Mouse (Mus musculus): Measurements from ENCODE around the gene Usp32. TPM values are rescaled to one million over a fixed set of nuclear protein-coding genes. Genes with fewer than 3 reads are reported as not detected.
"Not testable (repeated sequence)": the region's sequence is repeated elsewhere in the genome, so short reads cannot be mapped to it uniquely, and the experiment has no call there.

The Usp32 gene
- polyA plus RNA-seq, 1 experiment = 5.4 TPM

DNA sequence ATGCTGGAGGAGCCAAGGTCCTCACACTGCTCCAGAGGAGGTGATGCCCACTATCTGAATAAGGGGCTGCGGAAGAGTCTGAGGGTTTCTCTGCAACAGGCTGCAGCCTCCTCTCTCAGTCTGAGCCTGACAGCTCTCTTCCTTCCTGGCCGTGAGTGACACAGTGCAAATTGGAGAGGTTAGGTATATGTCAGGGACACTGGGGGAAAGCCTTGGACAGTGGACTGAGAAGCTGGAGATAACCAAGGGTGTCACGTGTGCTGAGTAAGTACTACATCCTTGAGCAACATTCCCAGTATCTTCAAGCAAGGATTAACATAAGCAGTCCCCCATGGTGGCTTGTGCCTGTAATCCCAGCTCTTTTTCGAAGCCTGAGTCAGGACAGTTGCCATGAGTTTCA lies 38.5 kb upstream of the Usp32 start:
- Histone ChIP-seq H3K36me3 (ENCODE audit: control insufficient read depth, insufficient read depth, low read length) (no peaks in the 10 kb centered on the region), H3K4me3 (ENCODE audit: extremely low read depth, insufficient read depth, insufficient read length) (no peak overlapping the region), H3K27me3 (ENCODE audit: control insufficient read depth, insufficient read depth, low read length) (no peaks in the 10 kb centered on the region), H3K4me1 (ENCODE audit: control insufficient read depth, insufficient read depth, insufficient read length) (no peaks in the 10 kb centered on the region), H3K27ac (ENCODE audit: insufficient read depth, low read length) (no peak overlapping the region)
- WGBS = 80% methylated on average over 4 of the region's 4 CpGs
- TF ChIP-seq CTCF (IDR thresholded peaks at IDR 0.05; ENCODE audit: extremely low read depth, insufficient read depth, insufficient read length, insufficient replicate concordance) (no peak), POLR2A (IDR thresholded peaks at IDR 0.05; ENCODE audit: low read depth, low read length) (no peak)
- DNase-seq (ENCODE audit: low read depth in 1 of 2, low spot score in 2 of 2) = no peak

DNA sequence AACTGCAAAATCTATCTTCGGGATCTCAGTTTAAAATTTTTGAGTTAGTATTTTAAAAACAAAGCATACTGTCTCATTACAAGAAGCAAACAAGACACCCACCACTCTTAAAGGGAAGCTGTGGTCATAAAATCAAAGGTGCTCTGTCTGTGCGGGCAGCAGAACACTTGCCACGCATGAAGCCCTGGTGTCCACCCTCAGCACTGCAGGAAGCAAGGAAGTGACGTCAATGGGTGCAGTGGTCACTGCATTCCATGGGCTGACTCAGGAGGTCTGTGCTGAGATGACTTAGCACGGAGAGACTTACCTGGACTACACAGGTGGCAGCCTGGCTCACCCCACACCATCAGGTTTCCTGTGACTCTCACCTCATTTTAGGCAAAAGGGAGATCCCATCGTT lies 37.8 kb upstream of the Usp32 start:
- 77% methylated on average over 6 of the region's 6 CpGs for WGBS
- H3K27me3 ChIP-seq (ENCODE audit: control insufficient read depth, insufficient read depth, low read length) = no peaks in the 10 kb centered on the region

DNA sequence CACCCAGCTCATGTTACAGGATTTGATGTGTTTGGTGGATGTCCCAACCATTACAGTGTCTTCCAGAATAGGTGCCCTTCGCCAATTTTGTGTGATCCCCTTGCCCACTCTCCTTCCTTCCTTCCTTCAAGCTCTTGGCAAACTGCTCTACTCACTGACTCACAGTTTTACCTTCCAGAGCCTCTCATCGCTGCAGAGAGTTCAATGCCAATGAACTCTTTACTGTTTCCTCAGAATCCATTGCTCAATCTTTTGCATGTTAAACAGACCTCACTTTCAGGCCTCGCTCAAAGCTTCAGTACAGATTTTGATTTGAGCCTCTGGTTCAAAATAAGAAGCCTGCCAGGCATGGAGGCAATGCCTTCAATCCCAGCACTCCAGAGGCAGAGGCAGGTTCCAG lies 36.0 kb upstream of the Usp32 start:
- H3K36me3 ChIP-seq (ENCODE audit: control insufficient read depth, insufficient read depth, low read length) = no peaks in the 10 kb centered on the region
- TF ChIP-seq POLR2A (IDR thresholded peaks at IDR 0.05; ENCODE audit: low read depth, low read length) (no peak), CTCF (IDR thresholded peaks at IDR 0.05; ENCODE audit: extremely low read depth, insufficient read depth, insufficient read length, insufficient replicate concordance) (no peak)
- no peaks in the 10 kb centered on the region for H3K4me1 ChIP-seq (ENCODE audit: control insufficient read depth, insufficient read depth, insufficient read length)
- WGBS = 77% methylated on average over 3 of the region's 3 CpGs
- no peak overlapping the region for H3K4me3 ChIP-seq (ENCODE audit: extremely low read depth, insufficient read depth, insufficient read length)
- H3K27me3 ChIP-seq (ENCODE audit: control insufficient read depth, insufficient read depth, low read length) = no peaks in the 10 kb centered on the region
- H3K27ac ChIP-seq (ENCODE audit: insufficient read depth, low read length) = no peak overlapping the region
- DNase-seq (ENCODE audit: low read depth in 1 of 2, low spot score in 2 of 2) = no peak

More for the DNA sequence above, 37.8 kb upstream of the Usp32 start:
- H3K4me3 ChIP-seq (ENCODE audit: extremely low read depth, insufficient read depth, insufficient read length) = no peak overlapping the region
- no peak overlapping the region for H3K27ac ChIP-seq (ENCODE audit: insufficient read depth, low read length)
- no peaks in the 10 kb centered on the region for H3K4me1 ChIP-seq (ENCODE audit: control insufficient read depth, insufficient read depth, insufficient read length)
- no peak for DNase-seq (ENCODE audit: low read depth in 1 of 2, low spot score in 2 of 2)
- TF ChIP-seq POLR2A (IDR thresholded peaks at IDR 0.05; ENCODE audit: low read depth, low read length) (no peak), CTCF (IDR thresholded peaks at IDR 0.05; ENCODE audit: extremely low read depth, insufficient read depth, insufficient read length, insufficient replicate concordance) (no peak)
- H3K36me3 ChIP-seq (ENCODE audit: control insufficient read depth, insufficient read depth, low read length) = no peaks in the 10 kb centered on the region

DNA sequence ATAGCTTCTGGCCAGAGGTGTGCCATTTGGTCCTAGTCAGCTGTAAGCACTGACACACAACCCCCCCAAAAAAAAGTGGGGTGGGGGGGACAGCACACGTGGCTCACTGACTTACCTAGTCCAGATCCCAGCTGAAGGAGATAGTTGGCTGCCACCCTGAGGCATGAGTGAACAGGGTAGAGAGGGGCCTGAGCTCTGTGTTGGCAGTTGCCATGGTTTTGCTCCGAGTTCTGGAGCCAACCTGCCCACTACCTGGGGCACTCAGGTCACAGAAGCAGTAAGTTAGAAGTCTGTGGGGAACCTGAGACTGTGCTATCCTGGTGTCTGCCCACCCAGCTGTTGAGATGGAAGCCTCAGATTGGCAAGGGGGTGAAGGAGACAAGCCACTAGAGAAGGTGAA lies 30.9 kb upstream of the Usp32 start:
- no peak for DNase-seq (ENCODE audit: low read depth in 1 of 2, low spot score in 2 of 2)
- WGBS = 65% methylated on average over 2 of the region's 2 CpGs
- Histone ChIP-seq H3K4me3 (ENCODE audit: extremely low read depth, insufficient read depth, insufficient read length) (no peak overlapping the region), H3K27me3 (ENCODE audit: control insufficient read depth, insufficient read depth, low read length) (no peaks in the 10 kb centered on the region), H3K36me3 (ENCODE audit: control insufficient read depth, insufficient read depth, low read length) (no peaks in the 10 kb centered on the region), H3K27ac (ENCODE audit: insufficient read depth, low read length) (no peak overlapping the region), H3K4me1 (ENCODE audit: control insufficient read depth, insufficient read depth, insufficient read length) (no peaks in the 10 kb centered on the region; the same call in 1 of the 2 replicates)
- TF ChIP-seq POLR2A (IDR thresholded peaks at IDR 0.05; ENCODE audit: low read depth, low read length) (no peak), CTCF (IDR thresholded peaks at IDR 0.05; ENCODE audit: extremely low read depth, insufficient read depth, insufficient read length, insufficient replicate concordance) (no peak)

DNA sequence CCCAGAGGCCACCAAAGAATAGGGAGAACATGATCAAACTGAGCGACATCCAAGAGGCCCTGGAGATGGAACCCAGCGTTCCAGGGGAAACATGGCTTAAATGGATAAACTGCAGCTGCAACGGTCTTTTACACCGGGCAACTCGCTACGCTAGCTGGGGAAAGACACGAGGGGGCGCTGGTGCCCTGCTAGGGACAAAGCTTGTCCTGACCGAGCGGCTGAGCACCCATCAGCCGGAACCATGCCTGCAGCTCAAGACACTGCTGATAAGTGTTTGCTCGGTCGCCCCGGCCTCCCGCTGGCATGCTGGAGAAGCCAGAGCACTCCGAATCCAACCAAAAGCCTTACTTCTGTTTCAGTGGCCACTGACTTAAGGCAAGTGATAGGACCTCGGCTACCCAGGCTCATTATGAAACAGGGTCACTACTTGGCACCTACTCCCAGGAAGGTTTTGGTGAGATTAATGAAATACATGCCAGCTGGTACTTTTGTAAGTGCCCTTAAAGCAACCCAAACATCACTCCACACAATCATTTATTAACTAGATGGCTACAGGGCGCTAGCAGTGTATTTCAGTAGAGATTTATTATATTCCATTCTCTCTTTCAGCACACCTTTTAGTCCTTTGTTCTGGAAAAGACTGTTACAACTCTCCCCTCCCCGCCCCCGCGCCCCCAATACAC lies 30.2 kb upstream of the Usp32 start, which contains the start of gene 1700125H20Rik:
Gene 1700125H20Rik (plus strand): TSS at position 347 of the 683 bp plus-strand sequence.
- no peaks in the 10 kb centered on the region for H3K27me3 ChIP-seq (ENCODE audit: control insufficient read depth, insufficient read depth, low read length)
- WGBS = 20% methylated on average over 21 of the region's 21 CpGs
- H3K4me3 ChIP-seq (ENCODE audit: extremely low read depth, insufficient read depth, insufficient read length) = peak within 1 kb of the TSS; percentile 35
- TF ChIP-seq POLR2A (IDR thresholded peaks at IDR 0.05; ENCODE audit: low read depth, low read length) (no peak), CTCF (IDR thresholded peaks at IDR 0.05; ENCODE audit: extremely low read depth, insufficient read depth, insufficient read length, insufficient replicate concordance) (peak; percentile 83)
- DNase-seq (ENCODE audit: low read depth in 1 of 2, low spot score in 2 of 2) = peak; percentile 47 to 84
- no peaks in the 10 kb centered on the region; the same call in 1 of the 2 replicates for H3K4me1 ChIP-seq (ENCODE audit: control insufficient read depth, insufficient read depth, insufficient read length)
- no peak within 1 kb of the TSS for H3K27ac ChIP-seq (ENCODE audit: insufficient read depth, low read length)
- H3K36me3 ChIP-seq (ENCODE audit: control insufficient read depth, insufficient read depth, low read length) = no peaks in the 10 kb centered on the region

DNA sequence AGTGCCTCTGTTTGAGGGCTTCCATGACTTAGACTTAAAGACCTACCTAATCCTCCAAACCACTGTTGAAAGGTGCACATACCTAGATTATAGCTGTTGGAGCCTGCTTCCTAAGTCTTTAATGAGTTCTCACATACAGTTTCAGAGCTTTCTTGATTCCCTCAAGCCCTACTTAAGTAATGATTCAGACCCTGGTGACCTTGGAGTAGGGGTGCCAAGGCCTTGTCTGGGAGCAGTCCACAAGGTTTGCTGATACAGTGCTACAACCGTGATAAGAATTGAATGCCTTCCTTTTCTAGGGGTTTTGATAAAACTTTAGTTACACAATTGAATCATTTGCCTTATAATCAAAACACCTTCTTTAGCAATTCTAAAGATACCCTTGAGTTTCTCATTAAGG lies 27.5 kb upstream of the Usp32 start:
- H3K4me1 ChIP-seq (ENCODE audit: control insufficient read depth, insufficient read depth, insufficient read length) = no peaks in the 10 kb centered on the region; the same call in 1 of the 2 replicates
- no peak overlapping the region for H3K4me3 ChIP-seq (ENCODE audit: extremely low read depth, insufficient read depth, insufficient read length)
- DNase-seq (ENCODE audit: low read depth in 1 of 2, low spot score in 2 of 2) = no peak
- no peaks in the 10 kb centered on the region for H3K36me3 ChIP-seq (ENCODE audit: control insufficient read depth, insufficient read depth, low read length)
- no peaks in the 10 kb centered on the region for H3K27me3 ChIP-seq (ENCODE audit: control insufficient read depth, insufficient read depth, low read length)
- H3K27ac ChIP-seq (ENCODE audit: insufficient read depth, low read length) = no peak overlapping the region
- 75% methylated on average over 1 of the region's 1 CpGs for WGBS
- TF ChIP-seq CTCF (IDR thresholded peaks at IDR 0.05; ENCODE audit: extremely low read depth, insufficient read depth, insufficient read length, insufficient replicate concordance) = no peak
- no peak for TF ChIP-seq POLR2A (IDR thresholded peaks at IDR 0.05; ENCODE audit: low read depth, low read length)

DNA sequence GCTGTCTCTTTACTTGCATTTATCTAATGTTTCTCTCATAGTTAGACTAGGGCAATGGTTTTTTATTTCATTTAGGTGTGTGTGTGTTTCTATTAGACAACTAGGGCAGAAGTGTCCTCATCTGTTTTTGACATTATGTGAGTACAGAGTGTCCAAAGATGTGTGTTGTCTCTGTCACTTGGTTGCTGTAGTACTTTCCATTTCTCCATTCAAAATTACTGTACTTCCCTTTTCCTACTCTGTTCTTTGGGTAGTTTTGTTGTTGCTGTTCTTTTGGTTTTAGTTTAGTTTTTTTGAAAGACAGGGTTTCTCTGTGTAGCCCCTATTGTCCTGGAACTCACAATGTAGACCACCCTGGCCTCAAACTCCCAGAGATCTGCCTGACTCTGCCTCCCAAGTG lies 24.4 kb upstream of the Usp32 start:
- Histone ChIP-seq H3K4me1 (ENCODE audit: control insufficient read depth, insufficient read depth, insufficient read length) (no peaks in the 10 kb centered on the region), H3K4me3 (ENCODE audit: extremely low read depth, insufficient read depth, insufficient read length) (no peak overlapping the region), H3K27ac (ENCODE audit: insufficient read depth, low read length) (no peak overlapping the region), H3K27me3 (ENCODE audit: control insufficient read depth, insufficient read depth, low read length) (no peaks in the 10 kb centered on the region), H3K36me3 (ENCODE audit: control insufficient read depth, insufficient read depth, low read length) (no peaks in the 10 kb centered on the region)
- no peak for DNase-seq (ENCODE audit: low read depth in 1 of 2, low spot score in 2 of 2)
- TF ChIP-seq CTCF (IDR thresholded peaks at IDR 0.05; ENCODE audit: extremely low read depth, insufficient read depth, insufficient read length, insufficient replicate concordance) = no peak
- no peak for TF ChIP-seq POLR2A (IDR thresholded peaks at IDR 0.05; ENCODE audit: low read depth, low read length)

DNA sequence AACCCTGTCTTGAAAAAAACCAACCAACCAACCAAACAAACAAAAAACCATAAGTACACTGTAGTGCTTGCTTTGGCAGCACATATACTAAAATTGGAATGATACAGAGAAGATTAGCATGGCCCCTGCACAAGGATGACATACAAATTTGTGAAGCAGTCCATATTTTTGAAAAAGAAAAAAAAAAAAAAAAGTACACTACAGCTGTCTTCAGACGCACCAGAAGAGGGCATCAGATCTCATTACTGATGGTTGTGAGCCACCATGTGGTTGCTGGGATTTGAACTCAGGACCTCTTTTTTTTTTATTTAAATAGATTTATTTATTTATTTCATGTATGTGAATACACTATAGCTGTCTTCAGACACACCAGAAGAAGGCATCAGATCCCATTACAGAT lies 23.1 kb upstream of the Usp32 start:
- H3K36me3 ChIP-seq (ENCODE audit: control insufficient read depth, insufficient read depth, low read length); H3K4me1 ChIP-seq (ENCODE audit: control insufficient read depth, insufficient read depth, insufficient read length); H3K27ac ChIP-seq (ENCODE audit: insufficient read depth, low read length); H3K27me3 ChIP-seq (ENCODE audit: control insufficient read depth, insufficient read depth, low read length); H3K4me3 ChIP-seq (ENCODE audit: extremely low read depth, insufficient read depth, insufficient read length); DNase-seq (ENCODE audit: low read depth in 1 of 2, low spot score in 2 of 2): not testable (repeated sequence)
- WGBS = 75% methylated on average over 1 of the region's 1 CpGs
